Mouse (Mus musculus) stomach, embryonic 14.5 days (tissue): Measurements from ENCODE around the gene Gm10717. TPM values are rescaled to one million over a fixed set of nuclear protein-coding genes. Genes with fewer than 3 reads are reported as not detected.
"Not testable (repeated sequence)": the region's sequence is repeated elsewhere in the genome, so short reads cannot be mapped to it uniquely, and the experiment has no call there.

ENCODE experiments used
- ATAC-seq: fragments of 200-750 bp; cut with Nextera tagmentation; 2 replicates; pipeline ENCODE4 v1.8.0; 2017; ENCODE audit warnings: low read depth, moderate TSS enrichment; ENCODE audit not compliant: insufficient number of reproducible peaks, insufficient read depth, low FRiP score
- H3K27ac ChIP-seq: fragments of 300-500 bp; sonication (generic); 2 replicates; pipeline ENCODE4 v1.5.1; 2014; ENCODE audit warnings: mild to moderate bottlenecking, low read length, moderate library complexity, mixed read lengths
- H3K27me3 ChIP-seq: fragments of 300-500 bp; sonication (generic); 2 replicates; pipeline ENCODE4 v1.6.1; 2014; ENCODE audit warnings: low read length, control low read depth, mixed read lengths; ENCODE audit not compliant: control insufficient read depth, insufficient read depth
- H3K36me3 ChIP-seq: fragments of 300-500 bp; sonication (generic); 2 replicates; pipeline ENCODE4 v1.6.1; 2014; ENCODE audit warnings: mild to moderate bottlenecking, control low read depth, low read length, moderate library complexity, mixed read lengths; ENCODE audit not compliant: control insufficient read depth, insufficient read depth
- H3K4me1 ChIP-seq: fragments of 300-500 bp; sonication (generic); 2 replicates; pipeline ENCODE4 v1.6.1; 2014; ENCODE audit warnings: low read length, control low read depth, mixed read lengths; ENCODE audit not compliant: control insufficient read depth, insufficient read depth
- H3K4me2 ChIP-seq: fragments of 300-500 bp; sonication (generic); replicated peaks from 2 replicates; pipeline ENCODE4 v1.6.1; 2014; ENCODE audit warnings: low read depth, low read length, control low read depth
- H3K4me3 ChIP-seq: fragments of 300-500 bp; sonication (generic); 2 replicates; pipeline ENCODE4 v1.5.1; 2014; ENCODE audit warnings: low read depth, low read length, control low read depth
- H3K9ac ChIP-seq: fragments of 300-500 bp; sonication (generic); replicated peaks from 2 replicates; pipeline ENCODE4 v1.6.1; 2014; ENCODE audit warnings: low read depth, mild to moderate bottlenecking, control low read depth, low read length, moderate library complexity, mixed read lengths
- H3K9me3 ChIP-seq: fragments of 300-500 bp; sonication (generic); 2 replicates; pipeline ENCODE4 v1.6.1; 2016; ENCODE audit warnings: low read depth, low read length, control low read depth; ENCODE audit not compliant: control insufficient read depth
- WGBS: fragments of 180-500 bp; shearing (Covaris S2); extraction: QIAGEN DNeasy Blood & Tissue Kit; methylation state at CpG from one replicate; pipeline ENCODE4 v1.1.7; 2014; 5-methylcytosine and 5-hydroxymethylcytosine counted together
- microRNA-seq: library from miRNA; unstranded; fragments of <30 nt; microRNA quantifications from one replicate; pipeline ENCODE4, GENCODE M21; 2016
- polyA plus RNA-seq: library from polyadenylated mRNA; unstranded; fragments of >200 nt; fragmentation: Nextera tagmentation; extraction: Ambion mirVana; gene quantifications from 2 replicates; pipeline ENCODE4 v1.2.1, GENCODE M21; 2014

The Gm10717 gene
- polyA plus RNA-seq, 1 experiment from 2014 or later, result 0.69 TPM

- 73% methylated on average over 2 of the region's 10 CpGs for WGBS
These were observed 5.6 kb downstream of the Gm10717 start for GRCm38 (mm10) chr9:3030677-3031318.

GRCm38 (mm10) chr9:3034299-3034698 lies 9.1 kb downstream of the Gm10717 start, which contains the start of gene Gm17535:
Gene Gm17535 (plus strand): TSS chr9:3034599.
- H3K27ac ChIP-seq, H3K4me2 ChIP-seq, H3K4me1 ChIP-seq, ATAC-seq, H3K27me3 ChIP-seq, H3K9me3 ChIP-seq, H3K36me3 ChIP-seq, H3K9ac ChIP-seq, H3K4me3 ChIP-seq: not testable (repeated sequence)
- no CpG with 5 or more reads among the region's 8 CpGs for WGBS

More at GRCm38 (mm10) chr9:3030677-3031318, 5.6 kb downstream of the Gm10717 start:
- H3K4me1 ChIP-seq, H3K36me3 ChIP-seq, ATAC-seq, H3K27ac ChIP-seq, H3K4me2 ChIP-seq, H3K9ac ChIP-seq, H3K27me3 ChIP-seq, H3K4me3 ChIP-seq, H3K9me3 ChIP-seq: not testable (repeated sequence)

- not testable (repeated sequence) for H3K4me3 ChIP-seq, H3K4me2 ChIP-seq, H3K9me3 ChIP-seq, H3K27me3 ChIP-seq, H3K27ac ChIP-seq, H3K4me1 ChIP-seq, ATAC-seq, H3K36me3 ChIP-seq, H3K9ac ChIP-seq
- 72% methylated on average over 6 of the region's 8 CpGs for whole genome bisulfite sequencing
These were observed 11.4 kb downstream of the Gm10717 start, which contains the start of gene Gm10715 for GRCm38 (mm10) chr9:3036577-3036976. Gene Gm10715 (plus strand): TSS chr9:3036877.

- ATAC-seq, H3K27ac ChIP-seq, H3K36me3 ChIP-seq, H3K4me3 ChIP-seq, H3K4me2 ChIP-seq, H3K4me1 ChIP-seq, H3K9ac ChIP-seq, H3K9me3 ChIP-seq, H3K27me3 ChIP-seq: not testable (repeated sequence)
- WGBS, result 62% methylated on average over 4 of the region's 4 CpGs
These were observed 12.9 kb downstream of the Gm10717 start for GRCm38 (mm10) chr9:3038161-3038560.

Small RNAs within 50 kb of the gene (microRNA-seq; reads per million reads assigned to microRNA genes)
- not detected for gene Mir101c

Other genes with a start within 250 kb of the Gm10717 start
- not detected in 2 replicates for gene Gm10722, start 24.5 kb upstream of the Gm10717 start, polyA plus RNA-seq
- gene Gm11168, start 22.1 kb upstream of the Gm10717 start, polyA plus RNA-seq, result not detected in 2 replicates
- gene Gm10721, start 12.3 kb upstream of the Gm10717 start, polyA plus RNA-seq, result not detected in 2 replicates
- gene Gm10720, start 9.8 kb upstream of the Gm10717 start, polyA plus RNA-seq, result not detected in 2 replicates
- 0.39 TPM in 1 of 2 replicates, not detected in the other for gene Gm10719, start 8.0 kb upstream of the Gm10717 start, polyA plus RNA-seq
- 0.45 and 1.1 TPM in 2 replicates for gene Gm10718, start 1.9 kb upstream of the Gm10717 start, polyA plus RNA-seq
- gene Gm17535, start 9.2 kb downstream of the Gm10717 start, polyA plus RNA-seq, result not detected in 2 replicates
- gene Gm10715, start 11.5 kb downstream of the Gm10717 start, polyA plus RNA-seq, result not detected in 2 replicates